Mouse (Mus musculus) forebrain, embryonic 11.5 days (tissue): ENCODE data around the gene Cd47. TPM values are rescaled to one million over a fixed set of nuclear protein-coding genes. Genes with fewer than 3 reads are reported as not detected.

Source experiments
- ATAC-seq: fragments of 200-750 bp; cut with Nextera tagmentation; replicated peaks from 2 replicates; pipeline ENCODE4 v1.8.0; 2017; ENCODE audit warnings: moderate TSS enrichment; ENCODE audit not compliant: low FRiP score
- DNase-seq: peaks from one replicate; pipeline ENCODE4 v3.0.0-alpha.2; 2017; ENCODE audit warnings: low spot score
- H3K27ac ChIP-seq: fragments of 300-500 bp; sonication (generic); 2 replicates; pipeline ENCODE4 v1.5.1; 2014; ENCODE audit warnings: low read depth, low read length
- H3K27me3 ChIP-seq: fragments of 300-500 bp; sonication (generic); 2 replicates; pipeline ENCODE4 v1.6.1; 2014; ENCODE audit warnings: mild to moderate bottlenecking, low read length, mixed read lengths; ENCODE audit not compliant: control insufficient read depth, insufficient read depth
- H3K36me3 ChIP-seq: fragments of 300-500 bp; sonication (generic); 2 replicates; pipeline ENCODE4 v1.6.1; 2014; ENCODE audit warnings: mild to moderate bottlenecking, low read length, moderate library complexity, mixed read lengths; ENCODE audit not compliant: control insufficient read depth, insufficient read depth
- H3K4me1 ChIP-seq: fragments of 300-500 bp; sonication (generic); replicated peaks from 2 replicates; pipeline ENCODE4 v1.6.1; 2014; ENCODE audit warnings: low read length, mixed read lengths; ENCODE audit not compliant: control insufficient read depth, insufficient read depth
- H3K4me2 ChIP-seq: fragments of 300-500 bp; sonication (generic); 2 replicates; pipeline ENCODE4 v1.6.1; 2014; ENCODE audit warnings: low read depth, mild to moderate bottlenecking, low read length, moderate library complexity, mixed read lengths; ENCODE audit not compliant: severe bottlenecking
- H3K4me3 ChIP-seq: fragments of 300-500 bp; sonication (generic); 2 replicates; pipeline ENCODE4 v1.5.1; 2014; ENCODE audit warnings: low read depth, low read length
- H3K9ac ChIP-seq: fragments of 300-500 bp; sonication (generic); 2 replicates; pipeline ENCODE4 v1.6.1; 2014; ENCODE audit warnings: low read length
- H3K9me3 ChIP-seq: fragments of 300-500 bp; sonication (generic); 2 replicates; pipeline ENCODE4 v1.6.1; 2016; ENCODE audit warnings: low read length, mixed read lengths; ENCODE audit not compliant: control insufficient read depth
- WGBS: fragments of 180-500 bp; shearing (Covaris S2); extraction: QIAGEN DNeasy Blood & Tissue Kit; methylation state at CpG from one replicate; pipeline ENCODE4 v1.1.7; 2014; 5-methylcytosine and 5-hydroxymethylcytosine counted together
- polyA plus RNA-seq: library from polyadenylated mRNA; unstranded; fragments of >200 nt; fragmentation: Nextera tagmentation; extraction: Ambion mirVana; gene quantifications from 2 replicates; pipeline ENCODE4 v1.2.1, GENCODE M21; 2014

The Cd47 gene
- polyA plus RNA-seq, 1 experiment from 2014 or later, result 47.6 TPM

DNA sequence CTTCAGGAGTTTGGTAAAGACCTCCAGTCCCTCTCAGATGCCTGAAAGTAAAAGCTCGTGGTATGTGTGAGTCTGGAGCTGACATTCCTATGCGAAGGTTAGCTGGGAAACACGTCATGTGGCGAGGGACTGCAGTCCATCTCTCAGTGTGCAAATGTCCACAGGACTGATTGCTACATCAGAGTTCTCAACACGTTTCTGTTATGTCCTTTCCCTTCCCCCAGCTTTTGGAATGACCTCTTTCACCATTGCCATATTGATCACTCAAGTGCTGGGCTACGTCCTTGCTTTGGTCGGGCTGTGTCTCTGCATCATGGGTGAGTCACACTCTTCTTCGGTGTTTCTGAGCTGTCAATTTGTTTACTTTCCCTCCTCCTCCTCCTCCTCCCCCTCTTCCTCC is 95.8 kb downstream of the Cd47 start:
- H3K9me3 ChIP-seq, result no peaks in the 10 kb centered on the region; the same call in 1 of the 2 replicates
- no peak overlapping the region for H3K4me2 ChIP-seq
- H3K4me3 ChIP-seq, result no peak overlapping the region
- DNase-seq (no peak), ATAC-seq (no peak)
- no peaks in the 10 kb centered on the region for H3K36me3 ChIP-seq
- H3K27me3 ChIP-seq, result no peaks in the 10 kb centered on the region
- no peaks in the 10 kb centered on the region for H3K4me1 ChIP-seq
- H3K27ac ChIP-seq, result no peak overlapping the region
- no peak overlapping the region for H3K9ac ChIP-seq
- WGBS, result 88% methylated on average over 8 of the region's 8 CpGs

DNA sequence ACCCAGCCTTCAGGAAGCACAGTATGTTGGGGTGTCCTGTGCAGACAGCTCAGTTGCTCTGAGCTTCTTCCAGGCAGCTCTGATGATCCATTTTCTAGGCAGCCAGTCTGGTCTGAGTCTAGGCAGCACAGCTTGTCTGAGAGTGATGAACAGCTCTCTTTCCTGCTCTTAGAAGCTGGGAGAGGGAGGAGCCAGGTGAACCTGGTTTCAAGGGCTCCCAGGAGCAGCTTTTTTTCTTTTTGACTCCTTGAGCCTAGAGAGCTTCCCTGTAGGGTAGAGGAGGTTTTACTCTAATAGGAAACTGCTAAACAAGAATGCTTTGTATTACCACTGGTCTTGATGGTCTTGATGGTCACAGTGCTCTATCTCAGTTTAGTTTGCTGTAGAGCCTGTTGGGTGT is 101.1 kb downstream of the Cd47 start:
- Histone ChIP-seq H3K27ac (no peak overlapping the region), H3K36me3 (no peaks in the 10 kb centered on the region), H3K4me2 (no peak overlapping the region), H3K4me1 (no peaks in the 10 kb centered on the region), H3K27me3 (no peaks in the 10 kb centered on the region), H3K9me3 (no peaks in the 10 kb centered on the region), H3K9ac (no peak overlapping the region), H3K4me3 (no peak overlapping the region)
- ATAC-seq (no peak), DNase-seq (no peak)

- H3K9me3 ChIP-seq, result no peaks in the 10 kb centered on the region
- 95% methylated on average over 5 of the region's 5 CpGs for WGBS
- DNase-seq (no peak), ATAC-seq (no peak)
- H3K27me3 ChIP-seq, result no peaks in the 10 kb centered on the region
- H3K4me2 ChIP-seq, result no peak overlapping the region
- no peaks in the 10 kb centered on the region for H3K36me3 ChIP-seq
- no peaks in the 10 kb centered on the region for H3K4me1 ChIP-seq
- H3K9ac ChIP-seq, result no peak overlapping the region
- H3K4me3 ChIP-seq, result no peak overlapping the region
- no peak overlapping the region for H3K27ac ChIP-seq
These were observed 101.8 kb downstream of the Cd47 start for GRCm38 (mm10) chr16:49902083-49902482.

GRCm38 (mm10) chr16:49904248-49904930 is 104.1 kb downstream of the Cd47 start:
- Histone ChIP-seq H3K27ac (no peak overlapping the region), H3K4me3 (no peak overlapping the region), H3K4me2 (no peak overlapping the region), H3K27me3 (no peaks in the 10 kb centered on the region), H3K9me3 (no peaks in the 10 kb centered on the region), H3K4me1 (no peaks in the 10 kb centered on the region), H3K9ac (no peak overlapping the region), H3K36me3 (no peaks in the 10 kb centered on the region)
- WGBS, result 92% methylated on average over 10 of the region's 10 CpGs
- DNase-seq (no peak), ATAC-seq (no peak)

DNA sequence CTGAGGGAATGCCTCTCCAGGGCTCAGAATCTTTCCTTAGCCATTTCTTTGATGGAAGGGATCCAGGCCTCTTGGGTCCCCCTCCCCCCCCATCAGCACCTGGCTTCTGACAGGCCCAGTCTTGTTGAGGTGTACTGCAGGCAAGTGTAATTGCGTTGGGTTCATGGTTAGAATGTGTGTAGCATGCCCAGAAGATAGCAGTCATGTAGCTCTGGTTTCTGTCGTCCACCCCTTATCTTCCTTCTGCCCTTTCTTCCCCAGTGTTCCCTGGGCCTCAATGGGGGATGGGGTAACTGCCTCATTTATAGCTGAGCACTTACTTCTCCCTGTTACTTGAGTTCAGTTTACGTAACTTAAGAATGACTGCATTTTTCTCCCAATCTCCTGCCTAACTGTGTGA is 104.7 kb downstream of the Cd47 start:
- DNase-seq (no peak), ATAC-seq (no peak)
- Histone ChIP-seq H3K4me2 (no peak overlapping the region), H3K4me3 (no peak overlapping the region), H3K9me3 (no peaks in the 10 kb centered on the region), H3K27me3 (no peaks in the 10 kb centered on the region), H3K9ac (no peak overlapping the region), H3K27ac (no peak overlapping the region), H3K36me3 (no peaks in the 10 kb centered on the region), H3K4me1 (no peaks in the 10 kb centered on the region)
- 84% methylated on average over 3 of the region's 3 CpGs for WGBS

DNA sequence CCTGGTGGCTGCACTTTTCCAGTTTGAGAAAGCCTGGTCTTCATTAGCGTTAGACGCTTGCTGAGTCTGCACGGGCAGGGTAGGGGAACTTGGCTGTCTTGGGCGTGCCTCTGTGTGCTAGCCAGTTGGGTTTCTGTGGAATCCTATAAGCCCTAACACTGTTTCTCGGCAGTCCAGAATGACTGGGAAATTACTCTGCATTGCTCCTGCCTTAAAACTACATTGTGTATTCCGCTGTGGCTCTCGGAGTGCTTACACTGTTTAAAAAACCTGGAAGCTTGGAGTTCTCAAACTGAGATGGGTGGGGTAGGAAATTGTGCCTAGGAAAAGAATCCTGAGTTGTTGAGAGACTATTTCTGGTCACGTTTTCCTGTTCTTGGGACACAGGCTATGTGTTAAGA is 105.3 kb downstream of the Cd47 start:
- Histone ChIP-seq H3K9ac (no peak overlapping the region), H3K4me2 (no peak overlapping the region), H3K4me1 (no peaks in the 10 kb centered on the region), H3K4me3 (no peak overlapping the region), H3K9me3 (no peaks in the 10 kb centered on the region), H3K36me3 (no peaks in the 10 kb centered on the region), H3K27me3 (no peaks in the 10 kb centered on the region), H3K27ac (no peak overlapping the region)
- no peak for DNase-seq
- WGBS, result 70% methylated on average over 8 of the region's 8 CpGs
- no peak for ATAC-seq

GRCm38 (mm10) chr16:49906066-49906465 is 105.7 kb downstream of the Cd47 start:
- Histone ChIP-seq H3K4me2 (no peak overlapping the region), H3K36me3 (no peaks in the 10 kb centered on the region), H3K9ac (no peak overlapping the region), H3K4me3 (no peak overlapping the region), H3K9me3 (no peaks in the 10 kb centered on the region), H3K27ac (no peak overlapping the region), H3K4me1 (no peaks in the 10 kb centered on the region), H3K27me3 (no peaks in the 10 kb centered on the region)
- no peak for DNase-seq
- ATAC-seq, result 0 out of 2 replicates have a peak, but pooled peaks have one; percentile 35
- WGBS, result 32% methylated on average over 5 of the region's 5 CpGs

- H3K36me3 ChIP-seq, result no peaks in the 10 kb centered on the region
- no peak overlapping the region for H3K27ac ChIP-seq
- H3K4me3 ChIP-seq, result no peak overlapping the region
- DNase-seq (no peak), ATAC-seq (no peak)
- no peaks in the 10 kb centered on the region for H3K9me3 ChIP-seq
- WGBS, result 87% methylated on average over 2 of the region's 2 CpGs
- no peak overlapping the region for H3K9ac ChIP-seq
- no peak overlapping the region for H3K4me2 ChIP-seq
- H3K27me3 ChIP-seq, result no peaks in the 10 kb centered on the region
- no peaks in the 10 kb centered on the region for H3K4me1 ChIP-seq
These were observed 106.6 kb downstream of the Cd47 start for GRCm38 (mm10) chr16:49906940-49907339.

- Histone ChIP-seq H3K4me3 (no peak overlapping the region), H3K4me1 (no peaks in the 10 kb centered on the region), H3K27me3 (no peaks in the 10 kb centered on the region), H3K27ac (no peak overlapping the region), H3K9me3 (no peaks in the 10 kb centered on the region), H3K4me2 (no peak overlapping the region), H3K36me3 (no peaks in the 10 kb centered on the region), H3K9ac (no peak overlapping the region)
- WGBS, result 51% methylated on average over 4 of the region's 4 CpGs
- ATAC-seq (peak; percentile 53; the same call in 1 of the 2 replicates), DNase-seq (no peak)
These were observed 107.0 kb downstream of the Cd47 start for GRCm38 (mm10) chr16:49907356-49907755.
